Mouse (Mus musculus) lung, adult 18-20 months (tissue): ENCODE measurements at regions not wholly inside any gene's neighbourhood (a gene's known extent, or its start where the extent isn't known, plus 50 kb on each side); places are given as distances from the start of the nearest gene placed in this dataset.

ENCODE experiments used
- DNase-seq, 2 experiments: peaks; one replicate each; pipeline ENCODE4 v3.0.0; 2022; ENCODE audit warnings: mixed read lengths in 2 of 2

GRCm38 (mm10) chr10:98043873-98044272 lies 317.3 kb upstream of the C030005K15Rik start:
- no peak for DNase-seq

GRCm38 (mm10) chr10:98044579-98044978 lies 318.0 kb upstream of the C030005K15Rik start:
- no peak for DNase-seq

- no peak for DNase-seq
Observed at GRCm38 (mm10) chr10:98073432-98073831, 346.9 kb upstream of the C030005K15Rik start.

- no peak for DNase-seq
Observed at GRCm38 (mm10) chr10:98084881-98085280, 358.3 kb upstream of the C030005K15Rik start.

- no peak for DNase-seq
Observed at GRCm38 (mm10) chr10:98116296-98116695, 389.7 kb upstream of the C030005K15Rik start.

- no peak for DNase-seq
Observed at GRCm38 (mm10) chr10:98125713-98126112, 399.2 kb upstream of the C030005K15Rik start.

- no peak for DNase-seq
Observed at GRCm38 (mm10) chr10:98135026-98135425, 408.5 kb upstream of the C030005K15Rik start.

GRCm38 (mm10) chr10:98145773-98146172 lies 419.2 kb upstream of the C030005K15Rik start:
- no peak for DNase-seq

GRCm38 (mm10) chr10:98146998-98147863 lies 420.7 kb upstream of the C030005K15Rik start:
- no peak for DNase-seq

- peak in 1 of 2 experiments; percentile 5 for DNase-seq
Observed at GRCm38 (mm10) chr10:98155982-98156381, 429.4 kb upstream of the C030005K15Rik start.

GRCm38 (mm10) chr10:98185666-98186065 lies 459.1 kb upstream of the C030005K15Rik start:
- DNase-seq: no peak

- DNase-seq: no peak
Observed at GRCm38 (mm10) chr10:98196852-98197251, 470.3 kb upstream of the C030005K15Rik start.

GRCm38 (mm10) chr10:98210246-98210645 lies 483.7 kb upstream of the C030005K15Rik start:
- no peak for DNase-seq

GRCm38 (mm10) chr10:98212876-98213587 lies 486.5 kb upstream of the C030005K15Rik start:
- DNase-seq: no peak

GRCm38 (mm10) chr10:98231017-98231416 lies 504.5 kb upstream of the C030005K15Rik start:
- DNase-seq: no peak

- DNase-seq: no peak
Observed at GRCm38 (mm10) chr10:98231705-98232235, 505.2 kb upstream of the C030005K15Rik start.

GRCm38 (mm10) chr10:98248311-98248710 lies 521.8 kb upstream of the C030005K15Rik start:
- DNase-seq: no peak

GRCm38 (mm10) chr10:98257980-98258707 lies 531.6 kb upstream of the C030005K15Rik start:
- DNase-seq: no peak

GRCm38 (mm10) chr10:98259283-98259682 lies 532.7 kb upstream of the C030005K15Rik start:
- DNase-seq: no peak

- DNase-seq: no peak
Observed at GRCm38 (mm10) chr10:98268511-98268910, 542.0 kb upstream of the C030005K15Rik start.

GRCm38 (mm10) chr10:98291617-98292016 lies 565.1 kb upstream of the C030005K15Rik start:
- DNase-seq: no peak

- no peak for DNase-seq
Observed at GRCm38 (mm10) chr10:98292140-98292539, 565.6 kb upstream of the C030005K15Rik start.

- DNase-seq: no peak
Observed at GRCm38 (mm10) chr10:98305667-98306066, 579.1 kb upstream of the C030005K15Rik start.
